Mouse (Mus musculus): Measurements from ENCODE around the gene Ube2d3.

- no peak for TF ChIP-seq POLR2A (IDR thresholded peaks at IDR 0.05; ENCODE audit: insufficient read depth, low read depth, low read length)
- no peak for TF ChIP-seq CTCF (IDR thresholded peaks at IDR 0.05)
- TF ChIP-seq EP300 (IDR thresholded peaks at IDR 0.05; ENCODE audit: insufficient read depth, low read depth, low read length): no peak
Observed at GRCm38 (mm10) chr3:135444930-135445329, 7.0 kb downstream of the Ube2d3 start.

All from heart, adult 2 months (tissue).